15 mouse cellular contexts compared by ENCODE assay signal in the genomic region with DNA sequence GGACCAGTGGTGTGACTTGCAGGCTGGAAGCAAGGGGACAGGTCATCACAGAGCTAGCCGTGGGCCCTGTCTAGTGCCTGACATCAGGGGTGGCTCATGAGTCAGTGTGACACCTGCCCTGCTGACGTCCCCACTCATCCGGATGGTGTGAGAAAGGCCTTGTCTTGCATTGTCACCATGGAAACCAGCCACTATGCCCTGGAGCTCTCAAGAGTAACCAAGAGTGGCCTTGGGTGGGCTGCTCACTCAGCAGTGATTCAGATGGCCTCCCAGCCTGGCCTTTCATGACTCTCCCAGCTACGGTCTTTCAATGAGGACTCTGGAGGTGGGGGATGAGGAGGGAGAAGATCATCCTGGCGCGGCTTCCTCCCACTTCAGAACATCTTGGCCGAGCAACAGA. TPM values are rescaled to one million over a fixed set of nuclear protein-coding genes. Genes with fewer than 3 reads are reported as not detected.
DNase-seq lines count a peak whose midpoint lies in the region; ATAC-seq lines count a peak whose summit lies in the region.
"Had no signal": no experiment of that assay in that cellular context is flagged by ENCODE, and none has a peak within 500 bp of the region (broad histone marks: within the 10 kb centered on the region; RNA-seq: fewer than 3 reads in every experiment).

No protein-coding gene starts in this region.

- H3K9ac ChIP-seq in forebrain, embryonic 12.5 days = no peak overlapping the region
- H3K9ac ChIP-seq in forebrain, embryonic 15.5 days (replicated peaks) = no peak overlapping the region
- H3K9ac ChIP-seq in neural tube, embryonic 13.5 days = 0 out of 2 replicates have a peak overlapping the region, but pooled peaks have one; percentile 9
- H3K9ac ChIP-seq in neural tube, embryonic 15.5 days (replicated peaks) = no peak overlapping the region
- no peak overlapping the region for H3K9ac ChIP-seq in hindbrain, embryonic 12.5 days
- H3K9ac ChIP-seq: hindbrain, embryonic 15.5 days; stomach, embryonic 15.5 days had no signal

- H3K27ac ChIP-seq in forebrain, embryonic 12.5 days = no peak overlapping the region
- no peak overlapping the region for H3K27ac ChIP-seq in forebrain, embryonic 15.5 days (replicated peaks)
- 0 out of 2 replicates have a peak overlapping the region, but pooled peaks have one; percentile 7 for H3K27ac ChIP-seq in neural tube, embryonic 13.5 days (replicated peaks)
- H3K27ac ChIP-seq in neural tube, embryonic 15.5 days (replicated peaks) = no peak overlapping the region
- H3K27ac ChIP-seq in hindbrain, embryonic 12.5 days = peak overlapping the region; percentile 44; the same call in 1 of the 2 replicates
- H3K27ac ChIP-seq: hindbrain, embryonic 15.5 days; stomach, embryonic 15.5 days had no signal

- no peaks in the 10 kb centered on the region for H3K27me3 ChIP-seq in forebrain, embryonic 12.5 days
- H3K27me3 ChIP-seq in forebrain, embryonic 15.5 days = no peaks in the 10 kb centered on the region
- no peaks in the 10 kb centered on the region for H3K27me3 ChIP-seq in neural tube, embryonic 13.5 days
- H3K27me3 ChIP-seq in neural tube, embryonic 15.5 days (replicated peaks) = no peaks in the 10 kb centered on the region
- H3K27me3 ChIP-seq in hindbrain, embryonic 12.5 days = no peaks in the 10 kb centered on the region; the same call in 1 of the 2 replicates
- H3K27me3 ChIP-seq: hindbrain, embryonic 15.5 days; stomach, embryonic 15.5 days had no signal

- H3K36me3 ChIP-seq in forebrain, embryonic 12.5 days (replicated peaks) = 0 out of 2 replicates have a peak, but pooled peaks cover under 1% of the 10 kb centered on the region
- H3K36me3 ChIP-seq in forebrain, embryonic 15.5 days = no peaks in the 10 kb centered on the region
- no peaks in the 10 kb centered on the region for H3K36me3 ChIP-seq in neural tube, embryonic 13.5 days
- no peaks in the 10 kb centered on the region for H3K36me3 ChIP-seq in neural tube, embryonic 15.5 days
- no peaks in the 10 kb centered on the region for H3K36me3 ChIP-seq in hindbrain, embryonic 12.5 days
- H3K36me3 ChIP-seq: hindbrain, embryonic 15.5 days had no signal

- H3K4me3 ChIP-seq in forebrain, embryonic 12.5 days (replicated peaks) = no peak overlapping the region
- H3K4me3 ChIP-seq in forebrain, embryonic 15.5 days = no peak overlapping the region
- H3K4me3 ChIP-seq in neural tube, embryonic 13.5 days = no peak overlapping the region
- no peak overlapping the region for H3K4me3 ChIP-seq in neural tube, embryonic 15.5 days (replicated peaks)
- no peak overlapping the region for H3K4me3 ChIP-seq in hindbrain, embryonic 12.5 days
- H3K4me3 ChIP-seq: hindbrain, embryonic 15.5 days; stomach, embryonic 15.5 days had no signal

- H3K4me1 ChIP-seq in forebrain, embryonic 12.5 days = peaks cover 20% of the 10 kb centered on the region
- 0 out of 2 replicates have a peak, but pooled peaks cover 7% of the 10 kb centered on the region for H3K4me1 ChIP-seq in forebrain, embryonic 15.5 days
- H3K4me1 ChIP-seq in neural tube, embryonic 13.5 days (replicated peaks) = peaks cover 8% of the 10 kb centered on the region
- peaks cover 10% of the 10 kb centered on the region for H3K4me1 ChIP-seq in neural tube, embryonic 15.5 days
- H3K4me1 ChIP-seq in hindbrain, embryonic 12.5 days = peaks cover 12% of the 10 kb centered on the region

- no peak for DNase-seq in MN1 (ENCODE audit: low spot score)
- DNase-seq in right cerebral cortex, postnatal 4 days = no peak
- DNase-seq in cerebellum, postnatal 10 days = no peak
- DNase-seq: cerebellum, adult 9-10 months; kidney, postnatal 10 days; lung, postnatal 14 days; right cerebral cortex, postnatal 25 days had no signal

- H3K9me3 ChIP-seq in forebrain, embryonic 12.5 days = no peaks in the 10 kb centered on the region
- no peaks in the 10 kb centered on the region for H3K9me3 ChIP-seq in forebrain, embryonic 15.5 days
- no peaks in the 10 kb centered on the region for H3K9me3 ChIP-seq in neural tube, embryonic 13.5 days
- no peaks in the 10 kb centered on the region for H3K9me3 ChIP-seq in neural tube, embryonic 15.5 days (replicated peaks)
- no peaks in the 10 kb centered on the region for H3K9me3 ChIP-seq in hindbrain, embryonic 12.5 days (replicated peaks)
- H3K9me3 ChIP-seq: hindbrain, embryonic 15.5 days; stomach, embryonic 15.5 days had no signal

- WGBS in forebrain, embryonic 12.5 days = 41% methylated on average over 7 of the region's 7 CpGs
- WGBS in forebrain, embryonic 15.5 days = 31% methylated on average over 7 of the region's 7 CpGs
- WGBS in neural tube, embryonic 13.5 days = 38% methylated on average over 7 of the region's 7 CpGs
- WGBS in neural tube, embryonic 15.5 days = 26% methylated on average over 7 of the region's 7 CpGs
- 32% methylated on average over 7 of the region's 7 CpGs for WGBS in hindbrain, embryonic 12.5 days

- ATAC-seq in forebrain, embryonic 12.5 days (ENCODE audit: low FRiP score) = 0 out of 2 replicates have a peak, but pooled peaks have one; percentile 19
- no peak for ATAC-seq in forebrain, embryonic 15.5 days (replicated peaks)
- ATAC-seq in neural tube, embryonic 13.5 days (ENCODE audit: low read depth) = peak; percentile 54; the same call in 1 of the 2 replicates
- ATAC-seq in neural tube, embryonic 15.5 days (ENCODE audit: low FRiP score) = no peak
- ATAC-seq in hindbrain, embryonic 12.5 days (ENCODE audit: low FRiP score) = 0 out of 2 replicates have a peak, but pooled peaks have one; percentile 30

- H3K4me2 ChIP-seq in forebrain, embryonic 12.5 days = no peak overlapping the region
- H3K4me2 ChIP-seq in forebrain, embryonic 15.5 days (replicated peaks) = no peak overlapping the region
- H3K4me2 ChIP-seq in neural tube, embryonic 13.5 days = no peak overlapping the region
- no peak overlapping the region for H3K4me2 ChIP-seq in neural tube, embryonic 15.5 days
- no peak overlapping the region for H3K4me2 ChIP-seq in hindbrain, embryonic 12.5 days (replicated peaks)
- H3K4me2 ChIP-seq: hindbrain, embryonic 15.5 days; liver, embryonic 11.5 days; stomach, embryonic 15.5 days had no signal

RNA-seq across cellular contexts. Expression of a gene that starts 21.1 kb away (rescaled TPM):
- polyA plus RNA-seq in forebrain, embryonic 12.5 days (2016; fragmentation: Nextera tagmentation; extraction: Ambion mirVana) = 0.95 and 1.1 TPM in 2 replicates
- polyA plus RNA-seq in forebrain, embryonic 15.5 days (2015; fragmentation: Nextera tagmentation; extraction: Ambion mirVana) = 0.73 and 0.80 TPM in 2 replicates
- 0.96 and 1.1 TPM in 2 replicates for polyA plus RNA-seq in neural tube, embryonic 13.5 days (2015; fragmentation: Nextera tagmentation; extraction: Ambion mirVana)
- polyA plus RNA-seq in neural tube, embryonic 15.5 days (2015; fragmentation: Nextera tagmentation; extraction: Ambion mirVana) = 1.2 and 1.5 TPM in 2 replicates
- polyA plus RNA-seq in hindbrain, embryonic 12.5 days (2016; fragmentation: Nextera tagmentation; extraction: Ambion mirVana) = 0.74 and 0.81 TPM in 2 replicates

RNA-seq across cellular contexts. Expression of a gene that starts 32.5 kb away (rescaled TPM):
- not detected in 2 replicates for polyA plus RNA-seq in forebrain, embryonic 12.5 days (2016; fragmentation: Nextera tagmentation; extraction: Ambion mirVana)
- polyA plus RNA-seq in forebrain, embryonic 15.5 days (2015; fragmentation: Nextera tagmentation; extraction: Ambion mirVana) = not detected in 2 replicates
- polyA plus RNA-seq in neural tube, embryonic 13.5 days (2015; fragmentation: Nextera tagmentation; extraction: Ambion mirVana) = not detected in 2 replicates
- not detected in 2 replicates for polyA plus RNA-seq in neural tube, embryonic 15.5 days (2015; fragmentation: Nextera tagmentation; extraction: Ambion mirVana)
- not detected in 2 replicates for polyA plus RNA-seq in hindbrain, embryonic 12.5 days (2016; fragmentation: Nextera tagmentation; extraction: Ambion mirVana)
- polyA plus RNA-seq: hindbrain, embryonic 15.5 days; liver, embryonic 11.5 days; stomach, embryonic 15.5 days had no signal

Comparison
In these comparisons a context has a peak if more than half of its experiments do, and no peak if none do; other contexts are left out.
1. ATAC-seq: peak in forebrain, embryonic 12.5 days (single experiment), neural tube, embryonic 13.5 days (single experiment) and hindbrain, embryonic 12.5 days (single experiment); none in forebrain, embryonic 15.5 days (single experiment) and neural tube, embryonic 15.5 days (single experiment).
2. H3K27ac ChIP-seq: peak in neural tube, embryonic 13.5 days (single experiment) and hindbrain, embryonic 12.5 days (single experiment); none in forebrain, embryonic 12.5 days (single experiment), forebrain, embryonic 15.5 days (single experiment) and neural tube, embryonic 15.5 days (single experiment).